Mouse (Mus musculus) urinary bladder, postnatal 25 days (tissue): ENCODE data around the gene Olfr784.
"Not testable (repeated sequence)": the region's sequence is repeated elsewhere in the genome, so short reads cannot be mapped to it uniquely, and the experiment has no call there.

Source experiments
- DNase-seq: peaks from one replicate; pipeline ENCODE4 v3.0.0; 2022; ENCODE audit warnings: low spot score

The Olfr784 gene

DNA sequence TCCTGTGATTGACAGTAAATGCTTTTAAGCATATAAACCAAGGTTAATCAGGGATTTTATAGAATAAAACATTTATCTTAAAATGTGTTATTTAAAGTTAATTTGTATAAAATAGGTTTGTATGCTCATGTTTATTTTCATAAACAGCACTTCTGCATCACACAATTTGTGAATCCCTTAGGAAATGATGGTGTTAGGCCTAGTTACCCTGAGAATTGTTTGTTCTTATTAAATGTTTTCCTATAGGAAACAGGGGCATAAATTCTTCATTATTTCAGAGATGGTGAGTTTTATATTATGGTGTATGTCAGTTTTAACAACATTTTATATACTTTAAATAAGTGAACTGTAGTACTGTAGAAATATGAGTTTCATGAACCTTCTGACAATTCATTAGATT lies at the start of gene Olfr784:
Gene Olfr784 (plus strand): TSS at position 301 of the 400 bp plus-strand sequence.
- no peak for DNase-seq

DNA sequence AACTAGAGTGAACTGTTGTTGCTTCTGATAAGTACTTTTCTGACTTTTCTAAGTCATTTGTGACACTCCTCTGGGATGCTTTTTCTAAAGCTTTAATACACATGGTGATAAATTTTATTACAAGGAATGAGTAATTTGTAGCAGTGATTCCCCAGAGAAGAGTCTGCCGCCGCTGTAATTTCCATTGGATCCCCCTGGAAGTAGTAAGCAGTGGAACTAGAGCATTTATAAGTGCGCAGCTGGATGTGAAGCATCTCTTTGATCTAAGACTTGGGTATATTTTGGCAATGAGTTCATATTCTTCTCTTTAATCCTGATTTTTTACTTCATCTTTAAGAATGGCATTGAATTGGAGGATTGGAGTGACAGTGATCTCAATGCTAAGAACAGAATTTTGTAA lies 35.3 kb upstream of the Olfr784 start, which contains the start of gene Olfr782:
Gene Olfr782 (plus strand): TSS at position 301 of the 400 bp plus-strand sequence.
- no peak for DNase-seq

DNA sequence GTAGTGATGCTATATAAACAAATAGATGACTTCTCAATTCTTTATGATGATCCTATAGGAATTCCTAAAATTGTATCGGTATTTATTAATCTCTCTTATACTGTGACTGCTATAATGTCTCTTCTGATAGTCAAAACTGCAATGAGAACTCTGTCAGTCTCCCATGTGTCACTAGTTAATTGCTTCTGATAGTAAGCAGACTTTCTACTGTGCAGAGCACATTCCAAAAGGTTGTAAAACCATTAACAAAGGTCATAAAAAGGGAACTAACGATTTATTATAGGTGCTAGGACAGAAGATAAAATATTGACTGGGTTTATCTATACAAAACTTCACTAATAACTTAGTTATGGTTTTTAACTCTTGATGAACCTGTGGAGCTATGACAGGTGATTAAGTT lies 31.4 kb upstream of the Olfr784 start:
- DNase-seq, result not testable (repeated sequence)

DNA sequence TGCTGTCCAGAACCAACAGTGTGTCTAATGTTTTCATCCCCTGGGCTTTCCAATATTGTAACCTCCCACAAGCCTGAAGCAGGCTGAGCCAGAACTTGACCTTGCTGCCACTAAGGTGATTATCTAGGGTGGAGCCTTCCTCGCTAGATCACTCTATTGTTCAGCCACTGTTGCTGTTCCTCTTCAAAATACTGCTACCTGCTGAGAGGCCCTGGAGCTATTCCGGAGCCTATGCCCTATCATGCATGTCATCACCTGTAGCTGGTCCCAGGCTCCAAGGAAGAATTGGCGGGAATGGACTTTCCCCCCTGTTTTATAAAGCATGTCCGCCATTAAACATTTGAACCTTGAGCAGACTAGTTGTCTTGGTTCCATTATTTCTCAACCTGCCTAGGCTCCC lies 27.4 kb upstream of the Olfr784 start:
- DNase-seq, result not testable (repeated sequence)

DNA sequence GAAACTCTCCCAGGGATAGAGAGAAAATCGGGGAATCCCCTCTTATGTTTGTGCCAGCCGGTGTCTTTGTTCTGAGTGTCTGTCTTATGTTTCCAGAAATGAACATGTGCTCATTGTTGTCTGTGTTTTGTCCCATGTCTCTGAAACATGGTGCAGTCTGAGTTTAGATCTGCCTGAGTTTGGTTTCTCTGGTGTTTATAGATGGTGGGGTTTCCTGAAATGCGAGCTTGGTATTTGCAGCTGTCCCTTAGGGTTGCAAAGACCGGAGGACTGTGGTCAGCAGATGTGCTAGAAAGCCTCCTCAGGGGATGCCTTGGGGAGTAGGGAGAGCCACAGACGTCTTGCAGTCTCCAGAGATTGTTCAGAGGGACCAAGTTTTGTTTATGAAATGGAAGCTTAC lies 26.6 kb upstream of the Olfr784 start:
- no peak for DNase-seq

DNA sequence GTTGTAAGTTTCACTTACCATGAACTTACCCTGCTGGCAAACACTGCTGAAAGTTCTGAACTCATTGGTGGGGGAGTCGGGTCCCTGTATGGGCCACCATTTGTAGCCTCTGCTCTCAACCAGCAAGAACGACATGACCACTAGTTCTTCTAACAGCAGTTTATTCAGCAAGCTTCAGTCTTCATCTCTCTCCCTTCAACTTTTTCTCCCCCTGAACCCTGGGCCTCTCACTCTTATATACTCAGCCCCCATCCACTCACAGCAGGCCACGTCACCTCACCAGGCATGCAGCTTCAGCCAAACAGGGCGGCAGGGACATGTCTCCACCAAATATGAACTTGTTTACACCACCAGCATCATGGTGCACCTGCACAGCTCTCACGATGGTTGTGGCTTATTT lies 9.8 kb upstream of the Olfr784 start:
- not testable (repeated sequence) for DNase-seq

DNA sequence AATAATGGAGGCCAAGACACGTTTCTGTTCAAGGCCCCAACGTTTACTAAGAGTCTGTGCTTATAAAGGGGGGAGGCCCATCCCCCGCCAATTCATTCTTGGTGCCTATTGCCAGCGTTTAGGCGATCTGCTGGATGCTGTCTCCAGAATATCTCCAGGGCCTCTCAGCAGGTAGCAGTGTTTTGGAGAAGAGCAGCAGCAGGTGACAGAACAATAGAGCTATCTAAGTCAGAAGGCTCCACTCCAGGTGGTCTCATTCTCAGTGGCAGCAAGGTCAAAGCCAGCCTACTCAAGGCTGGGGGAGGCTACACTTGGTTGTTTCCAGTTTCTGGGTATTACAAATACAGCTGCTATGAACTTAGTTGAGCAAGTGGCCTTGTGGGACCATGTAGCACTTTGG lies 17.0 kb downstream of the Olfr784 start:
- no peak for DNase-seq

DNA sequence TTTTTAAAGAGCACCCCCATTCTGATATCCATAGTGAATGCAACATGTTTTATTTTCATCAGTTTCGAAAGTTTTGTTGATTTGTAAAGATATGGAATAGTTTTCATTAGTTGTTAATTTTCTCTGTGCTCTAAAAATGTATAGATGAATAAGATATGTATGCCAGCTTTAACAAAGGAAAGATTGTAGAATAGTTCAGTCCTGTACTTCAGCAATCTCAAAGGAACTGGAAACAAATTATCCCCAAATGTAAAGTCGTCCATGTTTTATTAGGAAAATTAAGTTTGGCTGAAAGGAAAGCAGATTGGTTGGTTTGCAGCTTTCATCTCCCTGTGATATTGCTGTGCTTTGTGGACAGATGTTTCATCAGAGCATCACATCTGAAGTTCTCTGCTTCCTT lies 21.2 kb downstream of the Olfr784 start, which contains the start of gene Olfr785:
Gene Olfr785 (plus strand): TSS at position 301 of the 400 bp plus-strand sequence.
- DNase-seq, result no peak

DNA sequence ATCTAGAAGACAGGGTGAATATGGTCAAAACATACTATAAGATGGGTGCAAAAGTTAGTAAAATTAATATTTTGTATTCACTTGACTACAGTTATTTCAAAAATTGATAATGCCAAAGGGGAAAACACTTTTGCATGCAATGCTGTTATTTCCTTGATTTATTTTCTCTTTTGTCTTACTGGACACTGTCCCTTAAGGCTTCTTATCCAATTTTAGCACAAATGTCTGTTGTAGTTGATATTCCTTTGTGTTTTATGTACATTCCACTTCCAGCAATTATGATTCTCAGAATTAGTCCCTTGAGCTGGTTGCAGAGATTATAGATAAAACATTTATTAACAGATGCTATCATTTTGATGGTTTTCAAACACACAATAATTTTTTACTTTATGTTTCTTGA lies 43.1 kb downstream of the Olfr784 start, which contains the start of gene Olfr786:
Gene Olfr786 (plus strand): TSS at position 301 of the 400 bp plus-strand sequence.
- no peak for DNase-seq
